Mouse (Mus musculus): ENCODE data around the gene Ndufa4l2.
A peak's percentile ranks its signal among the peaks of the same experiment; 100 is the strongest.

DNA sequence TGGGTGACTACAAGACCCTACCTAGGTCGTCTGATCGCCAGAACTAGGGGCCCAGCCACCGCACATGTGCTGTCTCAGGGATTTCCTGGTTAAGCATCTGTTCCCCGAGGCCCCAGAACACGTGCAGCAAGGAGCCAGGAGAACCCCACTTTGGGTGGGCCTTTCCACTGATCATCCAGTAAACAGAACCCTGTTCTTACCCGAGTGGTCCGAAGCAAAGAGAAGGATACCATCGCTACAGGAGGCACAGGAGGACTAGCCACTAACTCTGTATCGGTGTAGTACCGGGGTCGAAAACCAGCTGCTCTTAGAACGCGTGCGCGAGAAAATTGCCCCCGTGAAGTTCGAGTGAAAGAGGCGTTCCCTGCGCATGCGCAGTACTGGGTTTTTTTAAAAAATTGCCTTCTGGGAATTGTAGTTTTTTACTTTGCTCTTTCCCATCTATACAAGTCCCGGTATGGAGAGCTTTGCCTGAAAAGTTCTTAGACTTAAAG is 7.4 kb downstream of the Ndufa4l2 start, which contains the start of gene Shmt2:
- TF ChIP-seq CHD2 (IDR thresholded peaks at IDR 0.05; ENCODE audit: low read depth, low read length) (no peak; the same call in 1 of the 2 replicates), MAFK (IDR thresholded peaks at IDR 0.05; ENCODE audit: insufficient read depth, low read depth, low read length) (no peak), ZC3H11A (IDR thresholded peaks at IDR 0.05; ENCODE audit: borderline replicate concordance, low read depth, low read length) (no peak), ZNF384 (IDR thresholded peaks at IDR 0.05; ENCODE audit: low read depth, low read length) (peak; percentile 81), HCFC1 (IDR thresholded peaks at IDR 0.05; ENCODE audit: borderline replicate concordance, insufficient read depth, low read length) (peak; percentile 96)

Data from ES-E14 (cell line).